Mouse (Mus musculus) stomach, embryonic 14.5 days (tissue): Measurements from ENCODE around the gene Arl14ep. TPM values are rescaled to one million over a fixed set of nuclear protein-coding genes. Genes with fewer than 3 reads are reported as not detected.

ENCODE experiments used
- ATAC-seq: fragments of 200-750 bp; cut with Nextera tagmentation; 2 replicates; pipeline ENCODE4 v1.8.0; 2017; ENCODE audit warnings: low read depth, moderate TSS enrichment; ENCODE audit not compliant: insufficient number of reproducible peaks, insufficient read depth, low FRiP score
- H3K27ac ChIP-seq: fragments of 300-500 bp; sonication (generic); 2 replicates; pipeline ENCODE4 v1.5.1; 2014; ENCODE audit warnings: mild to moderate bottlenecking, low read length, moderate library complexity, mixed read lengths
- H3K27me3 ChIP-seq: fragments of 300-500 bp; sonication (generic); 2 replicates; pipeline ENCODE4 v1.6.1; 2014; ENCODE audit warnings: low read length, control low read depth, mixed read lengths; ENCODE audit not compliant: control insufficient read depth, insufficient read depth
- H3K36me3 ChIP-seq: fragments of 300-500 bp; sonication (generic); 2 replicates; pipeline ENCODE4 v1.6.1; 2014; ENCODE audit warnings: mild to moderate bottlenecking, control low read depth, low read length, moderate library complexity, mixed read lengths; ENCODE audit not compliant: control insufficient read depth, insufficient read depth
- H3K4me1 ChIP-seq: fragments of 300-500 bp; sonication (generic); 2 replicates; pipeline ENCODE4 v1.6.1; 2014; ENCODE audit warnings: low read length, control low read depth, mixed read lengths; ENCODE audit not compliant: control insufficient read depth, insufficient read depth
- H3K4me2 ChIP-seq: fragments of 300-500 bp; sonication (generic); replicated peaks from 2 replicates; pipeline ENCODE4 v1.6.1; 2014; ENCODE audit warnings: low read depth, low read length, control low read depth
- H3K4me3 ChIP-seq: fragments of 300-500 bp; sonication (generic); 2 replicates; pipeline ENCODE4 v1.5.1; 2014; ENCODE audit warnings: low read depth, low read length, control low read depth
- H3K9ac ChIP-seq: fragments of 300-500 bp; sonication (generic); replicated peaks from 2 replicates; pipeline ENCODE4 v1.6.1; 2014; ENCODE audit warnings: low read depth, mild to moderate bottlenecking, control low read depth, low read length, moderate library complexity, mixed read lengths
- H3K9me3 ChIP-seq: fragments of 300-500 bp; sonication (generic); 2 replicates; pipeline ENCODE4 v1.6.1; 2016; ENCODE audit warnings: low read depth, low read length, control low read depth; ENCODE audit not compliant: control insufficient read depth
- WGBS: fragments of 180-500 bp; shearing (Covaris S2); extraction: QIAGEN DNeasy Blood & Tissue Kit; methylation state at CpG from one replicate; pipeline ENCODE4 v1.1.7; 2014; 5-methylcytosine and 5-hydroxymethylcytosine counted together
- polyA plus RNA-seq: library from polyadenylated mRNA; unstranded; fragments of >200 nt; fragmentation: Nextera tagmentation; extraction: Ambion mirVana; gene quantifications from 2 replicates; pipeline ENCODE4 v1.2.1, GENCODE M21; 2014

The Arl14ep gene
- polyA plus RNA-seq, 1 experiment from 2014 or later, result 50.1 TPM

- no peaks in the 10 kb centered on the region for H3K36me3 ChIP-seq
- H3K27ac ChIP-seq, result no peak overlapping the region
- H3K4me3 ChIP-seq, result no peak overlapping the region
- ATAC-seq, result no peak
- 94% methylated on average over 2 of the region's 2 CpGs for whole genome bisulfite sequencing
- H3K27me3 ChIP-seq, result no peaks in the 10 kb centered on the region
- no peaks in the 10 kb centered on the region for H3K4me1 ChIP-seq
- no peak overlapping the region for H3K4me2 ChIP-seq
- no peak overlapping the region for H3K9ac ChIP-seq
- no peaks in the 10 kb centered on the region for H3K9me3 ChIP-seq
These were observed 10.7 kb upstream of the Arl14ep start for GRCm38 (mm10) chr2:106984945-106985344.

- no peak overlapping the region for H3K9ac ChIP-seq
- WGBS, result 39% methylated on average over 6 of the region's 6 CpGs
- no peaks in the 10 kb centered on the region for H3K9me3 ChIP-seq
- no peak overlapping the region for H3K27ac ChIP-seq
- H3K4me3 ChIP-seq, result no peak overlapping the region
- no peak overlapping the region for H3K4me2 ChIP-seq
- no peaks in the 10 kb centered on the region for H3K27me3 ChIP-seq
- no peaks in the 10 kb centered on the region for H3K4me1 ChIP-seq
- H3K36me3 ChIP-seq, result no peaks in the 10 kb centered on the region
- ATAC-seq, result no peak
These were observed 8.3 kb upstream of the Arl14ep start for GRCm38 (mm10) chr2:106982503-106982902.

- 86% methylated on average over 3 of the region's 3 CpGs for WGBS
These were observed 2.2 kb upstream of the Arl14ep start for GRCm38 (mm10) chr2:106976472-106976871.

GRCm38 (mm10) chr2:106973332-106973958, 779 bp downstream of the Arl14ep start:
- no peak for ATAC-seq

More at GRCm38 (mm10) chr2:106976472-106976871, 2.2 kb upstream of the Arl14ep start:
- Histone ChIP-seq H3K4me1 (no peaks in the 10 kb centered on the region), H3K4me3 (no peak overlapping the region), H3K4me2 (no peak overlapping the region), H3K27ac (no peak overlapping the region), H3K9ac (no peak overlapping the region), H3K9me3 (no peaks in the 10 kb centered on the region), H3K36me3 (no peaks in the 10 kb centered on the region), H3K27me3 (no peaks in the 10 kb centered on the region)
- ATAC-seq, result no peak

GRCm38 (mm10) chr2:106972851-106973250, 1.4 kb downstream of the Arl14ep start:
- ATAC-seq, result no peak
- H3K9me3 ChIP-seq, result no peaks in the 10 kb centered on the region
- 0 out of 2 replicates have a peak overlapping the region, but pooled peaks have one; percentile 55 for H3K4me3 ChIP-seq
- no peaks in the 10 kb centered on the region for H3K27me3 ChIP-seq
- peaks cover 12% of the 10 kb centered on the region for H3K36me3 ChIP-seq
- WGBS, result 95% methylated on average over 6 of the region's 6 CpGs
- no peak overlapping the region; the same call in 1 of the 2 replicates for H3K4me2 ChIP-seq
- H3K27ac ChIP-seq, result no peak overlapping the region
- no peaks in the 10 kb centered on the region for H3K4me1 ChIP-seq
- no peak overlapping the region for H3K9ac ChIP-seq

More at GRCm38 (mm10) chr2:106973332-106973958, 779 bp downstream of the Arl14ep start:
- WGBS, result 66% methylated on average over 17 of the region's 17 CpGs
- peak overlapping the region; percentile 60 for H3K9ac ChIP-seq
- H3K9me3 ChIP-seq, result no peaks in the 10 kb centered on the region
- H3K4me3 ChIP-seq, result peak overlapping the region; percentile 55
- no peaks in the 10 kb centered on the region for H3K27me3 ChIP-seq
- H3K4me2 ChIP-seq, result peak overlapping the region; percentile 53
- H3K4me1 ChIP-seq, result no peaks in the 10 kb centered on the region
- peaks cover 6% of the 10 kb centered on the region; the same call in 1 of the 2 replicates for H3K36me3 ChIP-seq
- H3K27ac ChIP-seq, result no peak overlapping the region

- H3K9me3 ChIP-seq, result no peaks in the 10 kb centered on the region
- no peak for ATAC-seq
- peaks cover 23% of the 10 kb centered on the region for H3K36me3 ChIP-seq
- H3K4me1 ChIP-seq, result no peaks in the 10 kb centered on the region
- no peak overlapping the region for H3K4me2 ChIP-seq
- 95% methylated on average over 12 of the region's 12 CpGs for WGBS
- no peak overlapping the region for H3K27ac ChIP-seq
- H3K9ac ChIP-seq, result no peak overlapping the region
- no peak overlapping the region for H3K4me3 ChIP-seq
- no peaks in the 10 kb centered on the region for H3K27me3 ChIP-seq
These were observed 3.3 kb downstream of the Arl14ep start for GRCm38 (mm10) chr2:106970971-106971370.

GRCm38 (mm10) chr2:106968320-106968719, 5.9 kb downstream of the Arl14ep start:
- H3K9ac ChIP-seq, result no peak overlapping the region
- no peaks in the 10 kb centered on the region for H3K9me3 ChIP-seq
- no peaks in the 10 kb centered on the region for H3K4me1 ChIP-seq
- peaks cover 41% of the 10 kb centered on the region for H3K36me3 ChIP-seq
- no peak overlapping the region for H3K4me3 ChIP-seq
- H3K27ac ChIP-seq, result no peak overlapping the region
- ATAC-seq, result no peak
- H3K27me3 ChIP-seq, result no peaks in the 10 kb centered on the region
- 86% methylated on average over 6 of the region's 6 CpGs for WGBS
- H3K4me2 ChIP-seq, result no peak overlapping the region

GRCm38 (mm10) chr2:106963560-106963959, 10.7 kb downstream of the Arl14ep start:
- H3K9ac ChIP-seq, result no peak overlapping the region
- H3K36me3 ChIP-seq, result peaks cover 41% of the 10 kb centered on the region

GRCm38 (mm10) chr2:106961650-106962049, 12.6 kb downstream of the Arl14ep start:
- H3K36me3 ChIP-seq, result peaks cover 23% of the 10 kb centered on the region
- no peak for ATAC-seq
- H3K9me3 ChIP-seq, result no peaks in the 10 kb centered on the region
- H3K27me3 ChIP-seq, result no peaks in the 10 kb centered on the region
- WGBS, result 85% methylated on average over 3 of the region's 3 CpGs
- no peak overlapping the region for H3K4me3 ChIP-seq
- no peak overlapping the region for H3K27ac ChIP-seq
- H3K4me1 ChIP-seq, result no peaks in the 10 kb centered on the region
- no peak overlapping the region for H3K9ac ChIP-seq
- H3K4me2 ChIP-seq, result no peak overlapping the region

More at GRCm38 (mm10) chr2:106963560-106963959, 10.7 kb downstream of the Arl14ep start:
- no peak overlapping the region for H3K4me3 ChIP-seq
- H3K27me3 ChIP-seq, result no peaks in the 10 kb centered on the region
- no peak for ATAC-seq
- no peak overlapping the region for H3K4me2 ChIP-seq
- H3K9me3 ChIP-seq, result no peaks in the 10 kb centered on the region
- no peaks in the 10 kb centered on the region for H3K4me1 ChIP-seq
- WGBS, result 91% methylated on average over 3 of the region's 3 CpGs
- H3K27ac ChIP-seq, result no peak overlapping the region
